Mouse (Mus musculus) midbrain, embryonic 12.5 days (tissue): ENCODE measurements at regions not wholly inside any gene's neighbourhood (a gene's known extent, or its start where the extent isn't known, plus 50 kb on each side); places are given as distances from the start of the nearest gene placed in this dataset.
A peak's percentile ranks its signal among the peaks of the same experiment; 100 is the strongest.
"Not testable (repeated sequence)": the region's sequence is repeated elsewhere in the genome, so short reads cannot be mapped to it uniquely, and the experiment has no call there.

Experiments
- ATAC-seq: fragments of 200-750 bp; cut with Nextera tagmentation; 2 replicates; pipeline ENCODE4 v1.8.0; 2017; ENCODE audit warnings: low read depth, moderate TSS enrichment, moderate library complexity; ENCODE audit not compliant: low FRiP score
- H3K27ac ChIP-seq: fragments of 300-500 bp; sonication (generic); replicated peaks from 2 replicates; pipeline ENCODE4 v1.5.1; 2016; ENCODE audit warnings: mild to moderate bottlenecking
- H3K27me3 ChIP-seq: fragments of 300-500 bp; sonication (generic); 2 replicates; pipeline ENCODE4 v1.6.1; 2016; ENCODE audit warnings: mild to moderate bottlenecking
- H3K36me3 ChIP-seq: fragments of 300-500 bp; sonication (generic); 2 replicates; pipeline ENCODE4 v1.6.1; 2016
- H3K4me1 ChIP-seq: fragments of 300-500 bp; sonication (generic); 2 replicates; pipeline ENCODE4 v1.6.1; 2016
- H3K4me2 ChIP-seq: fragments of 300-500 bp; sonication (generic); replicated peaks from 2 replicates; pipeline ENCODE4 v1.6.1; 2016; ENCODE audit warnings: mild to moderate bottlenecking, moderate library complexity
- H3K4me3 ChIP-seq: fragments of 300-500 bp; sonication (generic); 2 replicates; pipeline ENCODE4 v1.5.1; 2016; ENCODE audit warnings: mild to moderate bottlenecking
- H3K9ac ChIP-seq: fragments of 300-500 bp; sonication (generic); replicated peaks from 2 replicates; pipeline ENCODE4 v1.6.1; 2016; ENCODE audit warnings: mild to moderate bottlenecking, moderate library complexity
- H3K9me3 ChIP-seq: fragments of 300-500 bp; sonication (generic); 2 replicates; pipeline ENCODE4 v1.6.1; 2016; ENCODE audit warnings: mild to moderate bottlenecking
- WGBS: fragments of 180-500 bp; shearing (Covaris S2); methylation state at CpG from one replicate; pipeline ENCODE4 v1.1.7; 2016; 5-methylcytosine and 5-hydroxymethylcytosine counted together

- not testable (repeated sequence) for ATAC-seq, H3K36me3 ChIP-seq, H3K4me2 ChIP-seq, H3K9ac ChIP-seq, H3K27me3 ChIP-seq, H3K4me1 ChIP-seq, H3K9me3 ChIP-seq, H3K27ac ChIP-seq, H3K4me3 ChIP-seq
- WGBS = 65% methylated on average over 6 of the region's 6 CpGs
These were observed 487.4 kb downstream of the Dad1 start for GRCm38 (mm10) chr14:53766501-53766900.

DNA sequence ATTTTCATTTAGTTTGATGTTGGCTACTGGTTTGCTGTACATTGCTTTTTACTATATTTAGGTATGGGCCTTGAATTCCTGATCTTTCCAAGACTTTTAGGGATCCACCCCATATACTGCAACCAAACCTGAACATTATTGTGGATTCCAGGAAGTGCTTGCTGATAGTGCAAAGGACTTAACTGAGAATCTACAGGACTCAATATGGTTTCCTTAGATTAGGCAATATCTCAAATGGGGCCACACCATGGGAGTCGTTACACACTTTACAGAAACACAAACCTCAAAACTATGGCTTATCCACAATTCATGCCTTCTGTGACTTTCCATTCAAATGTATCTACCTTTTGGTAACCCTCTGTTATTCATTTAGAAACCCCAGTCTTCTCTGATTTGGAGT is 488.0 kb downstream of the Dad1 start:
- not testable (repeated sequence) for H3K27me3 ChIP-seq, H3K9me3 ChIP-seq, ATAC-seq, H3K27ac ChIP-seq, H3K4me1 ChIP-seq, H3K4me3 ChIP-seq, H3K9ac ChIP-seq, H3K4me2 ChIP-seq, H3K36me3 ChIP-seq
- WGBS = 86% methylated on average over 1 of the region's 1 CpGs

DNA sequence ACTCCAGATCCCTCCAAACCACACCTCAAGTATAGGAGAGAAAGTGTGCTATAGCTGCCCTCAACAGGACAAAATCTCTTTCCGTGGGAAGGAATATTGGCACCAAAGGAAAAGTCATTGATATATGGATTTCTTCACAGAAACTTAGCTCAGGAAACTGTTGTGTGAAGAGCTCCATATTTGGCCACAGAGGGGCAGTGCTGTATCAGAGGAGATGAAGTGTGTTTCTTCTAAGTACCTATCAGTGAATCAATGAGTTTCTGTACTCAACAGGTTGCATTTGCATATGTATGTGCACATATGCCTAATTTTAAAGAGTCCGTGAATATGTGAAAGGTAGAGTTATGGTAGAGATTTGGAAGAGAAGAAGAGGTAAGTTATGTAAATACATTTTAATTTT is 493.3 kb downstream of the Dad1 start:
- H3K27me3 ChIP-seq, H3K4me2 ChIP-seq, H3K4me3 ChIP-seq, H3K36me3 ChIP-seq, H3K9me3 ChIP-seq, ATAC-seq, H3K27ac ChIP-seq, H3K4me1 ChIP-seq, H3K9ac ChIP-seq: not testable (repeated sequence)
- 74% methylated on average over 2 of the region's 2 CpGs for WGBS

- H3K9ac ChIP-seq, H3K4me3 ChIP-seq, H3K27me3 ChIP-seq, H3K27ac ChIP-seq, H3K4me2 ChIP-seq, H3K4me1 ChIP-seq, H3K9me3 ChIP-seq, H3K36me3 ChIP-seq, ATAC-seq: not testable (repeated sequence)
- 79% methylated on average over 4 of the region's 4 CpGs for WGBS
These were observed 496.1 kb downstream of the Dad1 start for GRCm38 (mm10) chr14:53757782-53758181.

DNA sequence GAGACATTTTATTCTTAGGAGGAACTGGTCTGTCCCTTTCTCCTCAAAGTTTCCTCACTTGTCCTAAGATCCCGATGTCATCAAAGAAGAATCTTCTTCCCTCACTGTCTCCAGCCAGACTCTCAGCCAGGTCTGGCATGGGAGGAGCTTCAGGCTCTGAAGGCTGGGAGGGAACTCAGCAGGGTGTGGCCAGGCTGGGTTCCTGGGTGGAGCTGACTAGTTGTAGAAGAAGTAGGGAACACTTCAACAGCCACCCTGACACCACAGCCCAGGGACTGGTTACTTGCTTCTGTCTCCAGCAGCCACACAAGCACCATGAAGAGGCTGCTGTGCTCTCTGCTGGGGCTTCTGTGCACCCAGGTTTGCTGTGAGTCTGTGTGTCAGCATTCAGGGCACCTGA is 496.8 kb downstream of the Dad1 start:
- not testable (repeated sequence) for H3K9me3 ChIP-seq, H3K9ac ChIP-seq, H3K36me3 ChIP-seq, ATAC-seq, H3K4me2 ChIP-seq, H3K4me3 ChIP-seq, H3K27ac ChIP-seq, H3K27me3 ChIP-seq, H3K4me1 ChIP-seq
- WGBS = no CpG with 5 or more reads among the region's 1 CpGs

- ATAC-seq = no peak
- H3K27ac ChIP-seq = no peak overlapping the region
- H3K4me3 ChIP-seq = no peak overlapping the region
- H3K9me3 ChIP-seq = no peaks in the 10 kb centered on the region
- no peak overlapping the region for H3K4me2 ChIP-seq
- no peaks in the 10 kb centered on the region for H3K36me3 ChIP-seq
- H3K9ac ChIP-seq = no peak overlapping the region
- WGBS = 78% methylated on average over 4 of the region's 4 CpGs
- H3K27me3 ChIP-seq = no peaks in the 10 kb centered on the region
- H3K4me1 ChIP-seq = no peaks in the 10 kb centered on the region
These were observed 503.0 kb downstream of the Dad1 start for GRCm38 (mm10) chr14:53750703-53751441.

DNA sequence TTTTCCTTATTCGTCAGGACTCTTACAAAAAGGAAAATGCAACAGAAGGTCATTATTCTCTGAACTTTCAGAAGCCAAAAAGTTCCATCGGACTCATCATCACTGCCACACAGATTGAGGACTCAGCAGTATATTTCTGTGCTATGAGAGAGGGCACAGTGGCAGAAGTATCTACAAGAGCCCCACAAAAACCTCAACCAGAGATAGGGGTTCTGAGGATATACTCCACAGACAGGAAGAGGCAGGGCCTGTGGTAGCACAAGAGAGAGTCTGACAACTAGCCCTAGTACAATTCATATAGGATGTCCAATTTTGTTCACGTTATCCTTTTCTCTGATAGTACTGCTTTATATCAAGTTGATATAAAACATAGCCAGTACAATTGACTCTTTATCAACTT is 510.4 kb downstream of the Dad1 start:
- not testable (repeated sequence) for H3K27ac ChIP-seq, H3K27me3 ChIP-seq, H3K9me3 ChIP-seq, H3K4me3 ChIP-seq, H3K4me2 ChIP-seq, H3K36me3 ChIP-seq, ATAC-seq, H3K4me1 ChIP-seq, H3K9ac ChIP-seq
- 86% methylated on average over 3 of the region's 3 CpGs for WGBS

- WGBS = 81% methylated on average over 2 of the region's 2 CpGs
- not testable (repeated sequence) for H3K4me1 ChIP-seq, H3K4me2 ChIP-seq, H3K27me3 ChIP-seq, H3K36me3 ChIP-seq, H3K9me3 ChIP-seq, H3K4me3 ChIP-seq, ATAC-seq, H3K9ac ChIP-seq, H3K27ac ChIP-seq
These were observed 511.0 kb downstream of the Dad1 start for GRCm38 (mm10) chr14:53742864-53743263.

- H3K4me1 ChIP-seq, H3K27me3 ChIP-seq, ATAC-seq, H3K9ac ChIP-seq, H3K36me3 ChIP-seq, H3K27ac ChIP-seq, H3K4me2 ChIP-seq, H3K9me3 ChIP-seq, H3K4me3 ChIP-seq: not testable (repeated sequence)
- 42% methylated on average over 4 of the region's 4 CpGs for WGBS
These were observed 512.7 kb downstream of the Dad1 start for GRCm38 (mm10) chr14:53741246-53741645.

GRCm38 (mm10) chr14:53737962-53738361 is 515.9 kb downstream of the Dad1 start:
- H3K9me3 ChIP-seq, H3K36me3 ChIP-seq, H3K27me3 ChIP-seq, H3K9ac ChIP-seq, H3K27ac ChIP-seq, H3K4me2 ChIP-seq, H3K4me1 ChIP-seq, H3K4me3 ChIP-seq: not testable (repeated sequence)
- 41% methylated on average over 4 of the region's 4 CpGs for WGBS
- peak; percentile 38; the same call in 1 of the 2 replicates for ATAC-seq

- H3K27ac ChIP-seq, H3K4me3 ChIP-seq, H3K9ac ChIP-seq, H3K4me1 ChIP-seq, H3K36me3 ChIP-seq, H3K4me2 ChIP-seq, H3K27me3 ChIP-seq, ATAC-seq, H3K9me3 ChIP-seq: not testable (repeated sequence)
- WGBS = 82% methylated on average over 4 of the region's 4 CpGs
These were observed 517.6 kb downstream of the Dad1 start for GRCm38 (mm10) chr14:53736274-53736673.

DNA sequence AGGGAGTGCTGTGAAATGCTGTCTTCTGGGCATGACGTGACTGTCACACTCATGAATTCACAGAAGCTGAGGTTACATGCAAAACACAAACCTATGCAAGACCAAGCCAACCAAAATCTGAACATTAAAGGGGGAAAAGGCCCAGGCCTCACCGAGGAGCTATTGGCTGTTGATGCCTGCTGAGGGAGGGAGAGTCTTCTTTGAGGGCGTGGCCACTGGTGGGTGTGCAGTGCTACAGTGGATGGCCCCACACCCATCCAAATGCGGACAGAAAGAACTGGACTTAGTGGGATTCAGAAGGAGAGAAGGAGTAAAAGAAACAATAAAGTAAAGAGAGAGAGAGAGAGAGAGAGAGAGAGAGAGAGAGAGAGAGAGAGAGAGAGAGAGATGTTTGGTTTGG is 522.3 kb downstream of the Dad1 start:
- no CpG with 5 or more reads among the region's 4 CpGs for WGBS
- H3K27ac ChIP-seq, H3K4me1 ChIP-seq, H3K9me3 ChIP-seq, ATAC-seq, H3K4me3 ChIP-seq, H3K4me2 ChIP-seq, H3K27me3 ChIP-seq, H3K9ac ChIP-seq, H3K36me3 ChIP-seq: not testable (repeated sequence)

- H3K36me3 ChIP-seq, H3K4me1 ChIP-seq, H3K9me3 ChIP-seq, H3K27ac ChIP-seq, H3K4me2 ChIP-seq, H3K27me3 ChIP-seq, ATAC-seq, H3K9ac ChIP-seq, H3K4me3 ChIP-seq: not testable (repeated sequence)
- WGBS = no CpG with 5 or more reads among the region's 7 CpGs
These were observed 524.0 kb downstream of the Dad1 start for GRCm38 (mm10) chr14:53729877-53730276.
